ENCODE assay signal across 17 mouse cellular contexts in genomic region chr19:21610240-21610639, GRCm38 (mm10). TPM values are rescaled to one million over a fixed set of nuclear protein-coding genes. Genes with fewer than 3 reads are reported as not detected.
DNase-seq lines count a peak whose midpoint lies in the region; ATAC-seq and TF ChIP-seq lines count a peak whose summit lies in the region.
"Had no signal": no experiment of that assay in that cellular context is flagged by ENCODE, and none has a peak within 500 bp of the region (broad histone marks: within the 10 kb centered on the region; RNA-seq: fewer than 3 reads in every experiment).

No protein-coding gene starts in this region.

- peak; percentile 85 for ATAC-seq in frontal cortex, adult (ENCODE audit: low TSS enrichment)
- ATAC-seq: activated CD4-positive, CD25-positive, alpha-beta regulatory T cell, adult 4 months; CD4-positive, CD25-positive, alpha-beta regulatory T cell, adult 4 months; Patski had no signal

- TF ChIP-seq CTCF in layer of hippocampus, adult 2 months (conservative IDR thresholded peaks at IDR 0.05) = no peak

- H3K27ac ChIP-seq in layer of hippocampus, adult 2 months = peak overlapping the region; percentile 18; the same call in 1 of the 2 replicates

- no peak overlapping the region for H3K4me3 ChIP-seq in layer of hippocampus, adult 2 months

- no peak for DNase-seq in frontal cortex, postnatal 25 days (ENCODE audit: low spot score in 2 of 2)
- DNase-seq in layer of hippocampus, adult 2 months (ENCODE audit: low spot score in 2 of 2) = no peak
- DNase-seq in layer of hippocampus, postnatal 25 days (ENCODE audit: extremely low spot score in 1 of 2, low spot score in 1 of 2) = no peak
- peak; percentile 50 for DNase-seq in brain, adult 2 months (ENCODE audit: low read depth, low spot score)
- DNase-seq in embryo, embryonic 11 days = no peak
- DNase-seq: adrenal gland, adult 2 months; adrenal gland, adult 8-10 months; adrenal gland, postnatal 10 days; adrenal gland, postnatal 14 days; adrenal gland, postnatal 25 days; adrenal gland, postnatal 36 days; B cell, adult 2 months; cerebellum, adult 11 months had no signal

RNA-seq across cellular contexts. Expression of gene 1110059E24Rik, which starts 42.5 kb away (rescaled TPM):
- 10 to 100 TPM; 25.0 to 28.2 TPM for total RNA-seq in layer of hippocampus, adult 2 months (2021)
- total RNA-seq in layer of hippocampus, postnatal 25 days (2021) = 10 to 100 TPM; 24.8 to 25.5 TPM

RNA-seq across cellular contexts. Expression of gene Abhd17b, which starts 42.7 kb away (rescaled TPM):
- 10 to 100 TPM; 41.4 to 45.8 TPM for total RNA-seq in layer of hippocampus, adult 2 months (2021)
- total RNA-seq in layer of hippocampus, postnatal 25 days (2021) = 10 to 100 TPM; 53.3 to 56.3 TPM
